ENCODE assay signal across 8 mouse cellular contexts in the genomic region with DNA sequence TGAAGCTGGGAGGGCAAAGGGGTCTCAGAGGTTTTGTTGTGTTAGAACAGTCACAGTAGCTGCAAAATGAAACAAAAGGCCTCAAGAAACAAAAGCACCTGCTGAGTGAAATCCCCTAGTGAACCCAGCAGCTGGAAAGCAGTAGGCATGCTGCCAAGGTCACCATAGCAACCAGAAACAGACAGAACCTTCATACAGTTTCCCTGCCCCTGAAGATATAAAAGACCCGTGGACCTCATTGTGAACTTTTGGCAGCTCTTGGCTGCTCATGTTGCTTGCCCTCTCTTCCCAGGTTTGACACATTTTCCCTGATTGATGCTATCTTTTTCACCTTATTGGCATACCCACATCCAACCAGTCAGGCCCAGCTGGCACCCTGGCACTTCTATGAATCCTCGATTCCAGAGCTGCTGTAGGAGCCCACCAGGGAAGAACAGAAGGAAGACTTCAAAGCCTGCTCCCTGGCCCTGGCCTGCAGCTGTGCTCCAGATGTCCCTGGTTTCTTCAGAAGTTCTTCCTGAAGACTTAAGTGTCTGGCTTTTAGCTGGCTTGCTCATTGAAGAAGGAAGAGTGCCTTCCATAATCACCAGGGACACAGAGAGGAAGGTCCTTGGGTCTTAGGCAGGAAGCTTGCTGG. TPM values are rescaled to one million over a fixed set of nuclear protein-coding genes. Genes with fewer than 3 reads are reported as not detected.
A peak's percentile ranks its signal among the peaks of the same experiment; 100 is the strongest.
DNase-seq lines count a peak whose midpoint lies in the region; ATAC-seq and TF ChIP-seq lines count a peak whose summit lies in the region.
"Had no signal": no experiment of that assay in that cellular context is flagged by ENCODE, and none has a peak within 500 bp of the region (broad histone marks: within the 10 kb centered on the region; RNA-seq: fewer than 3 reads in every experiment).

No protein-coding gene starts in this region.

- DNase-seq in urinary bladder, postnatal 14 days (ENCODE audit: low spot score) = peak; percentile 72
- no peak for DNase-seq in urinary bladder, postnatal 10 days (ENCODE audit: low spot score)
- DNase-seq in brain, embryonic 18.5 days (ENCODE audit: low read depth, low spot score) = peak; percentile 52
- DNase-seq in hindbrain, embryonic 10.5 days (ENCODE audit: low spot score) = peak; percentile 32
- DNase-seq in limb, embryonic 14.5 days (ENCODE audit: low spot score) = peak; percentile 86
- peak; percentile 77 for DNase-seq in ovary, postnatal 14 days (ENCODE audit: low spot score)
- DNase-seq: liver, embryonic 13.5 days had no signal

- no peak overlapping the region for H3K4me3 ChIP-seq in hindbrain, embryonic 10.5 days
- no peak overlapping the region for H3K4me3 ChIP-seq in limb, embryonic 14.5 days (replicated peaks; ENCODE audit: low read length)
- H3K4me3 ChIP-seq: liver, embryonic 13.5 days had no signal

- H3K4me1 ChIP-seq in hindbrain, embryonic 10.5 days (replicated peaks) = peaks cover 26% of the 10 kb centered on the region
- H3K4me1 ChIP-seq in limb, embryonic 14.5 days (ENCODE audit: control insufficient read depth, insufficient read depth, low read length) = peaks cover 12% of the 10 kb centered on the region; the same call in 1 of the 2 replicates
- H3K4me1 ChIP-seq: liver, embryonic 13.5 days had no signal

- WGBS in hindbrain, embryonic 10.5 days = 17% methylated on average over 2 of the region's 2 CpGs
- 7% methylated on average over 2 of the region's 2 CpGs for WGBS in limb, embryonic 14.5 days

- ATAC-seq in limb, embryonic 14.5 days (ENCODE audit: low FRiP score, low read depth) = peak; percentile 85
- ATAC-seq in erythroblast, adult 5-6 weeks (replicated peaks; ENCODE audit: low FRiP score, poor library complexity, severe bottlenecking) = no peak

- H3K36me3 ChIP-seq in hindbrain, embryonic 10.5 days = no peaks in the 10 kb centered on the region
- H3K36me3 ChIP-seq in limb, embryonic 14.5 days (ENCODE audit: control insufficient read depth, insufficient read depth, low read length) = no peaks in the 10 kb centered on the region
- H3K36me3 ChIP-seq: liver, embryonic 13.5 days had no signal

- no peaks in the 10 kb centered on the region for H3K27me3 ChIP-seq in hindbrain, embryonic 10.5 days (ENCODE audit: insufficient read depth, poor library complexity, severe bottlenecking)
- H3K27me3 ChIP-seq in limb, embryonic 14.5 days (ENCODE audit: control insufficient read depth, insufficient read depth, low read length) = no peaks in the 10 kb centered on the region
- H3K27me3 ChIP-seq: liver, embryonic 13.5 days had no signal

- H3K27ac ChIP-seq in hindbrain, embryonic 10.5 days = peak overlapping the region; percentile 62
- H3K27ac ChIP-seq in limb, embryonic 14.5 days (replicated peaks; ENCODE audit: low read depth, low read length) = no peak overlapping the region
- H3K27ac ChIP-seq: liver, embryonic 13.5 days had no signal

- TF ChIP-seq POLR2A in limb, embryonic 14.5 days (IDR thresholded peaks at IDR 0.05; ENCODE audit: borderline replicate concordance, extremely low read depth, insufficient read depth, insufficient read length) = no peak

- H3K4me2 ChIP-seq in limb, embryonic 14.5 days (replicated peaks; ENCODE audit: low read depth, low read length, severe bottlenecking) = no peak overlapping the region
- H3K4me2 ChIP-seq: liver, embryonic 13.5 days had no signal

- no peak overlapping the region for H3K9ac ChIP-seq in limb, embryonic 14.5 days (ENCODE audit: low read depth, low read length, severe bottlenecking)
- H3K9ac ChIP-seq: liver, embryonic 13.5 days had no signal

- no peaks in the 10 kb centered on the region for H3K9me3 ChIP-seq in hindbrain, embryonic 10.5 days
- no peaks in the 10 kb centered on the region for H3K9me3 ChIP-seq in limb, embryonic 14.5 days (ENCODE audit: control insufficient read depth, low read length)
- H3K9me3 ChIP-seq: liver, embryonic 13.5 days had no signal

RNA-seq across cellular contexts. Expression of a gene that starts 10.9 kb away (rescaled TPM):
- polyA plus RNA-seq in hindbrain, embryonic 10.5 days (2016; fragmentation: Nextera tagmentation; extraction: Ambion mirVana) = 14.4 and 18.3 TPM in 2 replicates
- polyA plus RNA-seq in limb, embryonic 14.5 days (2012; rRNA removed) = 92.4 and 108 TPM in 2 replicates
- 203 and 233 TPM in 2 replicates for polyA plus RNA-seq in limb, embryonic 14.5 days (2014; fragmentation: Nextera tagmentation; extraction: Ambion mirVana)
- total RNA-seq in erythroblast, adult 5-6 weeks (2015; ENCODE audit: low replicate concordance) = 246 and 247 TPM in 2 replicates
- total RNA-seq in erythroblast, adult 5-6 weeks (2017; ENCODE audit: low replicate concordance) = 99.2 and 118 TPM in 2 replicates

RNA-seq across cellular contexts. Expression of a gene that starts 15.2 kb away (rescaled TPM):
- not detected in 2 replicates for polyA plus RNA-seq in hindbrain, embryonic 10.5 days (2016; fragmentation: Nextera tagmentation; extraction: Ambion mirVana)
- not detected in 2 replicates for polyA plus RNA-seq in limb, embryonic 14.5 days (2012; rRNA removed)
- polyA plus RNA-seq in limb, embryonic 14.5 days (2014; fragmentation: Nextera tagmentation; extraction: Ambion mirVana) = not detected in 2 replicates
- not detected in 2 replicates for total RNA-seq in erythroblast, adult 5-6 weeks (2015; ENCODE audit: low replicate concordance)
- total RNA-seq in erythroblast, adult 5-6 weeks (2017; ENCODE audit: low replicate concordance) = not detected in 2 replicates
- polyA plus RNA-seq: liver, embryonic 13.5 days had no signal

RNA-seq across cellular contexts. Expression of a gene that starts 20.0 kb away (rescaled TPM):
- polyA plus RNA-seq in hindbrain, embryonic 10.5 days (2016; fragmentation: Nextera tagmentation; extraction: Ambion mirVana) = not detected in 2 replicates
- 18.0 and 26.2 TPM in 2 replicates for polyA plus RNA-seq in limb, embryonic 14.5 days (2012; rRNA removed)
- polyA plus RNA-seq in limb, embryonic 14.5 days (2014; fragmentation: Nextera tagmentation; extraction: Ambion mirVana) = 17.9 and 18.0 TPM in 2 replicates
- 64.0 and 136 TPM in 2 replicates for total RNA-seq in erythroblast, adult 5-6 weeks (2015; ENCODE audit: low replicate concordance)
- total RNA-seq in erythroblast, adult 5-6 weeks (2017; ENCODE audit: low replicate concordance) = 89.5 and 104 TPM in 2 replicates

RNA-seq across cellular contexts. Expression of a gene that starts 21.8 kb away (rescaled TPM):
- polyA plus RNA-seq in hindbrain, embryonic 10.5 days (2016; fragmentation: Nextera tagmentation; extraction: Ambion mirVana) = not detected in 2 replicates
- polyA plus RNA-seq in limb, embryonic 14.5 days (2012; rRNA removed) = not detected in 2 replicates
- polyA plus RNA-seq in limb, embryonic 14.5 days (2014; fragmentation: Nextera tagmentation; extraction: Ambion mirVana) = not detected in 2 replicates
- total RNA-seq in erythroblast, adult 5-6 weeks (2015; ENCODE audit: low replicate concordance) = not detected in 2 replicates
- total RNA-seq in erythroblast, adult 5-6 weeks (2017; ENCODE audit: low replicate concordance) = not detected in 2 replicates
- polyA plus RNA-seq: liver, embryonic 13.5 days had no signal

RNA-seq across cellular contexts. Expression of a gene that starts 30.3 kb away (rescaled TPM):
- polyA plus RNA-seq in hindbrain, embryonic 10.5 days (2016; fragmentation: Nextera tagmentation; extraction: Ambion mirVana) = not detected in 2 replicates
- 0.98 and 1.0 TPM in 2 replicates for polyA plus RNA-seq in limb, embryonic 14.5 days (2012; rRNA removed)
- 0.21 and 0.43 TPM in 2 replicates for polyA plus RNA-seq in limb, embryonic 14.5 days (2014; fragmentation: Nextera tagmentation; extraction: Ambion mirVana)
- total RNA-seq in erythroblast, adult 5-6 weeks (2015; ENCODE audit: low replicate concordance) = not detected in 2 replicates
- not detected in 2 replicates for total RNA-seq in erythroblast, adult 5-6 weeks (2017; ENCODE audit: low replicate concordance)
- polyA plus RNA-seq: liver, embryonic 13.5 days had no signal

Comparison
In these comparisons a context has a peak if more than half of its experiments do, and no peak if none do; other contexts are left out.
1. RNA of a gene that starts 20.0 kb away (polyA plus RNA-seq): 17.9 to 26.2 TPM in limb, embryonic 14.5 days; not detected in hindbrain, embryonic 10.5 days; every median in the first group is over 10 times any median in the second.